Mouse (Mus musculus): ENCODE data around the gene Clec3b. TPM values are rescaled to one million over a fixed set of nuclear protein-coding genes. Genes with fewer than 3 reads are reported as not detected.

Clec3b gene
- not detected in 2 replicates for total RNA-seq (2017)

GRCm38 (mm10) chr9:123150241-123151020, at the start of gene Clec3b:
Gene Clec3b (plus strand): TSS chr9:123150946.
- ATAC-seq (replicated peaks in 1 of 2; ENCODE audit: insufficient read depth in 1 of 2, low FRiP score in 2 of 2, low TSS enrichment in 1 of 2, low read depth in 1 of 2, poor library complexity in 2 of 2, severe bottlenecking in 2 of 2): no peak

- no peak for ATAC-seq (replicated peaks in 1 of 2; ENCODE audit: insufficient read depth in 1 of 2, low FRiP score in 2 of 2, low TSS enrichment in 1 of 2, low read depth in 1 of 2, poor library complexity in 2 of 2, severe bottlenecking in 2 of 2)
Observed at GRCm38 (mm10) chr9:123103425-123103824, 47.3 kb upstream of the Clec3b start.

- ATAC-seq (replicated peaks in 1 of 2; ENCODE audit: insufficient read depth in 1 of 2, low FRiP score in 2 of 2, low TSS enrichment in 1 of 2, low read depth in 1 of 2, poor library complexity in 2 of 2, severe bottlenecking in 2 of 2): no peak
Observed at GRCm38 (mm10) chr9:123104362-123104761, 46.4 kb upstream of the Clec3b start.

GRCm38 (mm10) chr9:123107186-123107585, 43.6 kb upstream of the Clec3b start:
- peak; percentile 88 to 98 for ATAC-seq (replicated peaks in 1 of 2; ENCODE audit: insufficient read depth in 1 of 2, low FRiP score in 2 of 2, low TSS enrichment in 1 of 2, low read depth in 1 of 2, poor library complexity in 2 of 2, severe bottlenecking in 2 of 2)

- ATAC-seq (replicated peaks in 1 of 2; ENCODE audit: insufficient read depth in 1 of 2, low FRiP score in 2 of 2, low TSS enrichment in 1 of 2, low read depth in 1 of 2, poor library complexity in 2 of 2, severe bottlenecking in 2 of 2): no peak
Observed at GRCm38 (mm10) chr9:123109188-123109587, 41.6 kb upstream of the Clec3b start.

GRCm38 (mm10) chr9:123111751-123112221, 39.0 kb upstream of the Clec3b start:
- ATAC-seq (replicated peaks in 1 of 2; ENCODE audit: insufficient read depth in 1 of 2, low FRiP score in 2 of 2, low TSS enrichment in 1 of 2, low read depth in 1 of 2, poor library complexity in 2 of 2, severe bottlenecking in 2 of 2): no peak

- ATAC-seq (replicated peaks in 1 of 2; ENCODE audit: insufficient read depth in 1 of 2, low FRiP score in 2 of 2, low TSS enrichment in 1 of 2, low read depth in 1 of 2, poor library complexity in 2 of 2, severe bottlenecking in 2 of 2): peak; percentile 83 to 91
Observed at GRCm38 (mm10) chr9:123112805-123113521, 37.8 kb upstream of the Clec3b start, which contains the start of the genes Zdhhc3 and Exosc7. Gene Zdhhc3 (minus strand): TSS chr9:123113205. Gene Exosc7 (plus strand): TSS chr9:123113215.

GRCm38 (mm10) chr9:123113931-123114330, 36.8 kb upstream of the Clec3b start:
- ATAC-seq (replicated peaks in 1 of 2; ENCODE audit: insufficient read depth in 1 of 2, low FRiP score in 2 of 2, low TSS enrichment in 1 of 2, low read depth in 1 of 2, poor library complexity in 2 of 2, severe bottlenecking in 2 of 2): no peak

- no peak for ATAC-seq (replicated peaks in 1 of 2; ENCODE audit: insufficient read depth in 1 of 2, low FRiP score in 2 of 2, low TSS enrichment in 1 of 2, low read depth in 1 of 2, poor library complexity in 2 of 2, severe bottlenecking in 2 of 2)
Observed at GRCm38 (mm10) chr9:123115566-123115965, 35.2 kb upstream of the Clec3b start.

- ATAC-seq (replicated peaks in 1 of 2; ENCODE audit: insufficient read depth in 1 of 2, low FRiP score in 2 of 2, low TSS enrichment in 1 of 2, low read depth in 1 of 2, poor library complexity in 2 of 2, severe bottlenecking in 2 of 2): no peak
Observed at GRCm38 (mm10) chr9:123123017-123123416, 27.7 kb upstream of the Clec3b start.

- ATAC-seq (replicated peaks in 1 of 2; ENCODE audit: insufficient read depth in 1 of 2, low FRiP score in 2 of 2, low TSS enrichment in 1 of 2, low read depth in 1 of 2, poor library complexity in 2 of 2, severe bottlenecking in 2 of 2): peak in 1 of 2 experiments; percentile 27; a peak in 1 of 4 replicates
Observed at GRCm38 (mm10) chr9:123123571-123124412, 27.0 kb upstream of the Clec3b start.

GRCm38 (mm10) chr9:123124413-123124981, 26.2 kb upstream of the Clec3b start:
- ATAC-seq (replicated peaks in 1 of 2; ENCODE audit: insufficient read depth in 1 of 2, low FRiP score in 2 of 2, low TSS enrichment in 1 of 2, low read depth in 1 of 2, poor library complexity in 2 of 2, severe bottlenecking in 2 of 2): no peak

- no peak for ATAC-seq (replicated peaks in 1 of 2; ENCODE audit: insufficient read depth in 1 of 2, low FRiP score in 2 of 2, low TSS enrichment in 1 of 2, low read depth in 1 of 2, poor library complexity in 2 of 2, severe bottlenecking in 2 of 2)
Observed at GRCm38 (mm10) chr9:123127663-123128062, 23.1 kb upstream of the Clec3b start.

- ATAC-seq (replicated peaks in 1 of 2; ENCODE audit: insufficient read depth in 1 of 2, low FRiP score in 2 of 2, low TSS enrichment in 1 of 2, low read depth in 1 of 2, poor library complexity in 2 of 2, severe bottlenecking in 2 of 2): no peak
Observed at GRCm38 (mm10) chr9:123132994-123133393, 17.8 kb upstream of the Clec3b start.

GRCm38 (mm10) chr9:123136953-123137682, 13.6 kb upstream of the Clec3b start:
- no peak for ATAC-seq (replicated peaks in 1 of 2; ENCODE audit: insufficient read depth in 1 of 2, low FRiP score in 2 of 2, low TSS enrichment in 1 of 2, low read depth in 1 of 2, poor library complexity in 2 of 2, severe bottlenecking in 2 of 2)

GRCm38 (mm10) chr9:123138891-123139474, 11.8 kb upstream of the Clec3b start:
- peak in 1 of 2 experiments; percentile 39; a peak in 1 of 4 replicates for ATAC-seq (replicated peaks in 1 of 2; ENCODE audit: insufficient read depth in 1 of 2, low FRiP score in 2 of 2, low TSS enrichment in 1 of 2, low read depth in 1 of 2, poor library complexity in 2 of 2, severe bottlenecking in 2 of 2)
